Mouse (Mus musculus) CH12.LX (cell line): ENCODE results near the gene Hmga1b.

ENCODE experiments used
- CHD2 ChIP-seq: IDR thresholded peaks from 2 replicates; pipeline ENCODE4 v1.6.1; 2011; ENCODE audit warnings: low read length, improper control_type of control experiment
- CTCF ChIP-seq, 2 experiments: IDR thresholded peaks in 1 of 2; conservative IDR thresholded peaks in 1 of 2; 2 replicates each; pipeline ENCODE4 v1.5.1; 2011 to 2012; ENCODE audit warnings: low read depth in 2 of 2, low read length in 2 of 2, improper control_type of control experiment in 1 of 2, inconsistent platforms in 1 of 2, mild to moderate bottlenecking in 1 of 2, moderate library complexity in 1 of 2
- ELF1 ChIP-seq: IDR thresholded peaks from 2 replicates; pipeline ENCODE4 v1.6.1; 2014; ENCODE audit warnings: low read depth, mild to moderate bottlenecking, inconsistent platforms, low read length, improper control_type of control experiment
- RCOR1 ChIP-seq: conservative IDR thresholded peaks from 2 replicates; pipeline ENCODE4 v1.6.1; 2012; ENCODE audit warnings: low read depth, mild to moderate bottlenecking, inconsistent platforms, low read length, improper control_type of control experiment
- ZC3H11A ChIP-seq: IDR thresholded peaks from 2 replicates; pipeline ENCODE4 v1.6.1; 2012; ENCODE audit warnings: low read depth, mild to moderate bottlenecking, inconsistent platforms, low read length, improper control_type of control experiment

DNA sequence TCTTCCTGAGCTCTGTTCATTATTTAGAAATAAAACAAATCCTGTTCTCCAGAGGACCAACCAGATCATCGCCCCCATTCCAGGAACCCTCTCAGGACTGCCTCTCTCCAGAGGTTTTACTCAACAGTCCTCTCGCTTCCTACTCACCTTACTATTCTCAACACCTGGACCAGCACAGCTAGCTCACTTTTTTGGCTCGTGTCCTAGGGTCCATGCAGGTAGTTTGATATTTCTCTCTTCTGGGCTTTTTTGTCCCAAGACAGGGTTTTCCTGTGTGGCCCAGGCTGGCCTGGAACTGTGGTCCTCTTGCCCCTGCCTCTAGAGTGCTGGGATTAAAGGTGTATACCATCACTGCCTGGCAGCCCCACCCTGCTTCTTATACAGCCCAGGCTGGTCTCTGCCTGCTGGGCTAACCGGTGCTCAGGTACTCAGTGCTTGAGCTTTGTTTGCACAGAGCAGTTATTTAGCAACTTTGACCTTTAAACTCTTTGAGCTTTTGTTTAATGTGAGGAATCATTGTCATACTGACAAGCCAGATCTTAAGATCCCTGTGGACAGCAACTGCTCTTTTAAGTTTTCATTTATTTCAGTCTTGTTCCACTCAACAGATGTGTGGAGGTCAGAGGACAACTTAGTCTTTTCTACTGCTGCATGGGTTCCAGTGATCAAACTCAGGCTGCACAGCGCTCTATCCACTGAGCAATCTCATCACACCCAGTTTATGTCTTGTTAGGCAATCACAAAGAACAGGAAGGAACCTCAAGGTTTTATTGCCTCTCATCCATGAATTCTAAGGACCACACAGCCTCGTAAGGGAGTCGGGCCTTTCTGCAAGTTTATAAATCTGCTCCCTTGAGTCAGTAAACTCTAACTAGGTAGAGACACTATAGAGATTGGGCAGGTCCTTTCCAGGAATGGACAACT is 43.0 kb downstream of the Hmga1b start:
- TF ChIP-seq RCOR1: no peak
- no peak for TF ChIP-seq ZC3H11A
- no peak for TF ChIP-seq CTCF (conservative IDR thresholded peaks at IDR 0.05 in 1 of 2, IDR thresholded peaks at IDR 0.05 in 1 of 2; ENCODE audit: low read depth in 2 of 2, low read length in 2 of 2)
- TF ChIP-seq ELF1: no peak
- no peak for TF ChIP-seq CHD2
